Mouse (Mus musculus) forebrain, embryonic 13.5 days (tissue): ENCODE measurements at regions not wholly inside any gene's neighbourhood (a gene's known extent, or its start where the extent isn't known, plus 50 kb on each side); places are given as distances from the start of the nearest gene placed in this dataset.

Experiments
- ATAC-seq: fragments of 200-750 bp; cut with Nextera tagmentation; 2 replicates; pipeline ENCODE4 v1.8.0; 2017
- H3K27ac ChIP-seq: fragments of 300-500 bp; sonication (generic); 2 replicates; pipeline ENCODE4 v1.5.1; 2015; ENCODE audit warnings: inconsistent platforms, mild to moderate bottlenecking, moderate library complexity
- H3K27me3 ChIP-seq: fragments of 300-500 bp; sonication (generic); 2 replicates; pipeline ENCODE4 v1.6.1; 2015; ENCODE audit warnings: mild to moderate bottlenecking, inconsistent platforms
- H3K36me3 ChIP-seq: fragments of 300-500 bp; sonication (generic); 2 replicates; pipeline ENCODE4 v1.6.1; 2015; ENCODE audit warnings: mild to moderate bottlenecking, inconsistent platforms; ENCODE audit not compliant: poor library complexity, severe bottlenecking
- H3K4me1 ChIP-seq: fragments of 300-500 bp; sonication (generic); 2 replicates; pipeline ENCODE4 v1.6.1; 2015; ENCODE audit warnings: inconsistent platforms
- H3K4me2 ChIP-seq: fragments of 300-500 bp; sonication (generic); 2 replicates; pipeline ENCODE4 v1.6.1; 2015; ENCODE audit warnings: inconsistent platforms, mild to moderate bottlenecking, moderate library complexity
- H3K4me3 ChIP-seq: fragments of 300-500 bp; sonication (generic); 2 replicates; pipeline ENCODE4 v1.5.1; 2015; ENCODE audit warnings: mild to moderate bottlenecking, inconsistent platforms
- H3K9ac ChIP-seq: fragments of 300-500 bp; sonication (generic); 2 replicates; pipeline ENCODE4 v1.6.1; 2015; ENCODE audit warnings: mild to moderate bottlenecking, inconsistent platforms
- H3K9me3 ChIP-seq: fragments of 300-500 bp; sonication (generic); replicated peaks from 2 replicates; pipeline ENCODE4 v1.6.1; 2016; ENCODE audit warnings: inconsistent platforms
- whole genome bisulfite sequencing: fragments of 180-500 bp; shearing (Covaris S2); methylation state at CpG from one replicate; pipeline ENCODE4 v1.1.7; 2015; 5-methylcytosine and 5-hydroxymethylcytosine counted together

GRCm38 (mm10) chr8:82469824-82470223 lies 66.8 kb upstream of the Il15 start:
- Histone ChIP-seq H3K4me1 (no peaks in the 10 kb centered on the region), H3K4me2 (no peak overlapping the region), H3K36me3 (no peaks in the 10 kb centered on the region), H3K4me3 (no peak overlapping the region), H3K9me3 (no peaks in the 10 kb centered on the region), H3K27ac (no peak overlapping the region), H3K27me3 (no peaks in the 10 kb centered on the region), H3K9ac (no peak overlapping the region)
- ATAC-seq = no peak

GRCm38 (mm10) chr8:82462841-82463240 lies 59.8 kb upstream of the Il15 start:
- Histone ChIP-seq H3K4me2 (no peak overlapping the region), H3K27ac (no peak overlapping the region), H3K9me3 (no peaks in the 10 kb centered on the region), H3K36me3 (no peaks in the 10 kb centered on the region), H3K9ac (no peak overlapping the region), H3K27me3 (no peaks in the 10 kb centered on the region), H3K4me1 (no peaks in the 10 kb centered on the region), H3K4me3 (no peak overlapping the region)
- ATAC-seq = no peak

- Histone ChIP-seq H3K4me3 (no peak overlapping the region), H3K9me3 (no peaks in the 10 kb centered on the region), H3K27me3 (no peaks in the 10 kb centered on the region), H3K4me1 (no peaks in the 10 kb centered on the region), H3K27ac (no peak overlapping the region), H3K36me3 (no peaks in the 10 kb centered on the region), H3K9ac (no peak overlapping the region), H3K4me2 (no peak overlapping the region)
- no peak for ATAC-seq
Observed at GRCm38 (mm10) chr8:82459007-82459406, 56.0 kb upstream of the Il15 start.

- Histone ChIP-seq H3K4me3 (no peak overlapping the region), H3K9me3 (no peaks in the 10 kb centered on the region), H3K27ac (no peak overlapping the region), H3K36me3 (no peaks in the 10 kb centered on the region), H3K9ac (no peak overlapping the region), H3K4me1 (no peaks in the 10 kb centered on the region), H3K27me3 (no peaks in the 10 kb centered on the region), H3K4me2 (no peak overlapping the region)
- no peak for ATAC-seq
- WGBS = 75% methylated on average over 4 of the region's 4 CpGs
Observed at GRCm38 (mm10) chr8:82454056-82454455, 51.0 kb upstream of the Il15 start.
